Mouse (Mus musculus): ENCODE data around the gene Mylk4. TPM values are rescaled to one million over a fixed set of nuclear protein-coding genes. Genes with fewer than 3 reads are reported as not detected.

Gene Mylk4
- polyA plus RNA-seq, 1 experiment from 2014 or later, result not detected

DNA sequence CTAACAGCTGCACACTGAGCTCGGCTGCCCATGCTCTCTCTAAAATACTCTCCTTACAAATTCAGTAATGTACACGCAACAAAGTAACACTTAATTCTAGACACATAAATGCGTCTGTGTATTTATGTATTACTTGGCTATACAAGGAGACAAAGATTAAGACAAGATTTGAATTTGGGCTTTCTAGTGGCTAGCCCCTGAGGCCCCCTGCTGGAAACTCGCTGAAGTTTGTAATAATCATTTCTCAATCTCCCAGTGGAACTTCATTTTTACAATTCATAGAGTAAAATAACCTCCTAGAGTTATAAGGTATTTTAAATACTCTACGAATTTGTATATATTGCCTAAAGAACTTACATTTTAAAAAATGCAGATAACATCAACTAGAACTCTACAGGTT, 699 bp downstream of the Mylk4 start:
- Histone ChIP-seq H3K27ac (no peak overlapping the region), H3K9me3 (no peaks in the 10 kb centered on the region), H3K27me3 (ENCODE audit: poor library complexity, severe bottlenecking) (no peaks in the 10 kb centered on the region), H3K36me3 (replicated peaks) (no peaks in the 10 kb centered on the region), H3K4me3 (no peak overlapping the region), H3K4me1 (0 out of 2 replicates have a peak, but pooled peaks cover 2% of the 10 kb centered on the region)
- no peak for DNase-seq (ENCODE audit: extremely low spot score, low spot score)
- WGBS, result 71% methylated on average over 5 of the region's 5 CpGs

GRCm38 (mm10) chr13:32778861-32779260, 4.9 kb downstream of the Mylk4 start:
- Histone ChIP-seq H3K4me3 (no peak overlapping the region), H3K9me3 (no peaks in the 10 kb centered on the region), H3K27me3 (ENCODE audit: poor library complexity, severe bottlenecking) (no peaks in the 10 kb centered on the region), H3K27ac (no peak overlapping the region), H3K4me1 (0 out of 2 replicates have a peak, but pooled peaks cover 2% of the 10 kb centered on the region), H3K36me3 (replicated peaks) (no peaks in the 10 kb centered on the region)
- DNase-seq (ENCODE audit: extremely low spot score, low spot score), result no peak
- 73% methylated on average over 3 of the region's 3 CpGs for WGBS

GRCm38 (mm10) chr13:32776350-32776749, 7.4 kb downstream of the Mylk4 start:
- no peak for DNase-seq (ENCODE audit: extremely low spot score, low spot score)
- 87% methylated on average over 10 of the region's 10 CpGs for WGBS
- Histone ChIP-seq H3K36me3 (replicated peaks) (no peaks in the 10 kb centered on the region), H3K4me1 (0 out of 2 replicates have a peak, but pooled peaks cover 2% of the 10 kb centered on the region), H3K9me3 (no peaks in the 10 kb centered on the region), H3K4me3 (no peak overlapping the region), H3K27me3 (ENCODE audit: poor library complexity, severe bottlenecking) (no peaks in the 10 kb centered on the region), H3K27ac (no peak overlapping the region)

DNA sequence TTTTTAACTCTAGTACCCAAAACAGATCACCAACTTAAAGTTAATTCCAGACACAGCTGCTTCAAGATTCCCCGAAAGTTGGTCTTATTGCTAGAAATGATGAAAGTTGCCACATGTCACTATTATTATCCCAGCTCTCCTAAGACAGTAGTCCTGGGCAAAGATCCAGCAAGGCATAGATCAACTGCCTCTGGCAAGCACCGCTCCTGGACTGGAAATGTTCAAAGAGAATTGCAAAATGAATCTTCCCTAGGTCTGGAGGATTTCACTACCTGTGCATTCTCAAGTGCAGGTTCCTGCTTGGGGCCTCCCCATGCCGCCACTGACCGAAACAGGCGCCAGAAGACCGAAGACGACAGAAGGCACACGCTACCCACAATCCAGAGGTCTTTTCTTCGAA, 7.9 kb downstream of the Mylk4 start:
- no peak overlapping the region for H3K4me3 ChIP-seq
- no peaks in the 10 kb centered on the region for H3K27me3 ChIP-seq (ENCODE audit: poor library complexity, severe bottlenecking)
- H3K27ac ChIP-seq, result no peak overlapping the region
- H3K4me1 ChIP-seq, result 0 out of 2 replicates have a peak, but pooled peaks cover 2% of the 10 kb centered on the region
- DNase-seq (ENCODE audit: extremely low spot score, low spot score), result no peak
- no peaks in the 10 kb centered on the region for H3K9me3 ChIP-seq
- no peaks in the 10 kb centered on the region for H3K36me3 ChIP-seq (replicated peaks)
- 94% methylated on average over 9 of the region's 9 CpGs for WGBS

DNA sequence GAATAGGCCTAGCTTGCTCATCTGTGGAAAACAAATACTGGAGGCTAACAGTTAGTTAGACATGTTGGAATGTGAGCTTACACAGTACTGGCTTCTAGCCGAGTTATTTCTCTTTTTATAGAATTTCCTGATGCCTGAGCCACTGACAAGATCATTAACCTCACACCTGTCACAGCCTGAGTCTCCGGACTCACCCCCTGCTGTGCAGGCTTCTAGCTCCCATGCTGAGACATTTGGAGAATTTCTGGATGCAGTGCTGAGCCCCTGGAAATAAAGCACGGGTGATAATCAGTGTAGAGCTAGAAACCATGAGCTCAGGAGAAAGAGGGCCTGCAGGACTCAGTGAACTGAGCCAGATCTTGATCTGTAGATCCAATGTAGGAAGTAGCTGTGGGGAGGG, 13.8 kb downstream of the Mylk4 start:
- H3K4me1 ChIP-seq, result peaks cover 4% of the 10 kb centered on the region; the same call in 1 of the 2 replicates
- H3K9me3 ChIP-seq, result no peaks in the 10 kb centered on the region
- H3K4me3 ChIP-seq, result no peak overlapping the region
- DNase-seq (ENCODE audit: extremely low spot score, low spot score), result no peak
- no peak overlapping the region for H3K27ac ChIP-seq
- no peaks in the 10 kb centered on the region for H3K27me3 ChIP-seq (ENCODE audit: poor library complexity, severe bottlenecking)
- H3K36me3 ChIP-seq (replicated peaks), result no peaks in the 10 kb centered on the region
- 25% methylated on average over 3 of the region's 3 CpGs for WGBS

- Histone ChIP-seq H3K36me3 (replicated peaks) (no peaks in the 10 kb centered on the region), H3K4me3 (no peak overlapping the region), H3K4me1 (peaks cover 4% of the 10 kb centered on the region; the same call in 1 of the 2 replicates), H3K27me3 (ENCODE audit: poor library complexity, severe bottlenecking) (no peaks in the 10 kb centered on the region), H3K9me3 (no peaks in the 10 kb centered on the region), H3K27ac (no peak overlapping the region)
- no peak for DNase-seq (ENCODE audit: extremely low spot score, low spot score)
- 9% methylated on average over 4 of the region's 4 CpGs for WGBS
These were observed 15.7 kb downstream of the Mylk4 start for GRCm38 (mm10) chr13:32768104-32768503.

GRCm38 (mm10) chr13:32764448-32764847, 19.3 kb downstream of the Mylk4 start:
- no peak for DNase-seq (ENCODE audit: extremely low spot score, low spot score)
- Histone ChIP-seq H3K9me3 (no peaks in the 10 kb centered on the region), H3K27me3 (ENCODE audit: poor library complexity, severe bottlenecking) (no peaks in the 10 kb centered on the region), H3K4me3 (no peak overlapping the region), H3K4me1 (no peaks in the 10 kb centered on the region), H3K27ac (no peak overlapping the region), H3K36me3 (replicated peaks) (no peaks in the 10 kb centered on the region)
- WGBS, result 48% methylated on average over 7 of the region's 7 CpGs

DNA sequence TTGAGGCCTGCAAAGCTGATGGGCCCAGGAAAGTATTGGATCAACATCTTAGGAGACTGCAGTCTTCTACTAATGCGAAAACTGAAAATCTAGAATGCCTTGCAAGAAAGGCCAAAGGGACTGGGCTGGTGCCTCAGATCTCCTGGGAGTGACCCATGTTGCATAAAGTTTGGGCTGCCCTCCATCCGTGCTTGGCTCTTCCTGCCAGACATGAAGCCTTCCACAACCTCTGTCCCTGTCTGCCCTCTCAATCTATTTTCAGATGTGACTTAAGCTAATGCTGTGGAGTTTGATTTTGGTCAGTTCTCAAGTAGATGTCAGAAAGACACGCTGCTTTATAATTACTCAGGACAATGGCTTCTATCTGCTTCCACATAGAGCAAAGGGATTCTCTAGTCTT, 20.6 kb downstream of the Mylk4 start:
- WGBS, result 85% methylated on average over 3 of the region's 3 CpGs
- no peak for DNase-seq (ENCODE audit: extremely low spot score, low spot score)

DNA sequence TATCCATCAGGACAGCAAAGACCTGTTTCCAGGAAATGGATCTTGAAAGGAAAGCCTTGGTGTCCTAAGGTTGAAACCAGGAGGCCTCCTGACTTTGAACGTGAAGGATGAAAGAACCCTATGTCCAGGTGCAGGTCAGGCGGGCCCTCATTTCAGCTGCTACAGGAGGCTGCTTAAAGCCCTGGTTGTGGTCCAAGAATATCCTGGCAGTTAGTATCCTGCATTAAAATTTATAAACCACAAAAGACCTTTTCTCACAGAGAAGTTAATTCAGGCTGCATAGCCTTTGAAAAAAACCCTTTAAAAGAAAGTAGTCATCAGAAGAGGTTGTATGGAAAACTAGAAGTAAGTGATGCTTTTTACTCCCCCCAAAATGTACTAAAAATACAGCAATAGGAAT, 23.0 kb downstream of the Mylk4 start:
- no peak overlapping the region for H3K27ac ChIP-seq
- H3K4me1 ChIP-seq, result peaks cover 8% of the 10 kb centered on the region
- H3K9me3 ChIP-seq, result no peaks in the 10 kb centered on the region
- no peaks in the 10 kb centered on the region for H3K36me3 ChIP-seq (replicated peaks)
- 89% methylated on average over 2 of the region's 2 CpGs for WGBS
- H3K27me3 ChIP-seq (ENCODE audit: poor library complexity, severe bottlenecking), result no peaks in the 10 kb centered on the region
- no peak overlapping the region for H3K4me3 ChIP-seq
- no peak for DNase-seq (ENCODE audit: extremely low spot score, low spot score)

More for the DNA sequence above, 20.6 kb downstream of the Mylk4 start:
- no peak overlapping the region for H3K27ac ChIP-seq
- peaks cover 8% of the 10 kb centered on the region for H3K4me1 ChIP-seq
- no peaks in the 10 kb centered on the region for H3K27me3 ChIP-seq (ENCODE audit: poor library complexity, severe bottlenecking)
- no peaks in the 10 kb centered on the region for H3K36me3 ChIP-seq (replicated peaks)
- H3K4me3 ChIP-seq, result no peak overlapping the region
- H3K9me3 ChIP-seq, result no peaks in the 10 kb centered on the region

DNA sequence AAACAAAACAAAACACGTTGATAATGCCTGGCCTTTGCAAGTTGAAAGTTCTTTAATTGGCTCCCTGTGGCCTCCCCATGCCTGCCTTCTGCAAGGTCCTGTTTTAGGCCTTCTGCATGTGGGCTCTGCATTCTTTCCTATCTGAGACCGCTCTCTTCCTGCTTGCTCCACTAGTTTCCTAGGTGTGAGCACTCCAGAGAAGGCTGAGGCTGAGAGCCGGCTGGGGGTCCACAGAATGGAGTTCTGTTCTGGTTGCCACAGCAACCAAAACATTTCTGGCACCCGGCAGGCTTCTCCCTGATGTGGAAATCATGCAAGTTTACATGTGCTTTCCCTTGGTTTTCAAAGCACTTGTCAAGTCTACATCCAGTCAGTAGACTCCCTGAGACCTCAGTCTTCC, 24.7 kb downstream of the Mylk4 start:
- 20% methylated on average over 4 of the region's 4 CpGs for WGBS
- Histone ChIP-seq H3K9me3 (no peaks in the 10 kb centered on the region), H3K36me3 (replicated peaks) (no peaks in the 10 kb centered on the region), H3K27ac (no peak overlapping the region), H3K27me3 (ENCODE audit: poor library complexity, severe bottlenecking) (no peaks in the 10 kb centered on the region), H3K4me1 (peaks cover 8% of the 10 kb centered on the region), H3K4me3 (no peak overlapping the region)
- DNase-seq (ENCODE audit: extremely low spot score, low spot score), result no peak

DNA sequence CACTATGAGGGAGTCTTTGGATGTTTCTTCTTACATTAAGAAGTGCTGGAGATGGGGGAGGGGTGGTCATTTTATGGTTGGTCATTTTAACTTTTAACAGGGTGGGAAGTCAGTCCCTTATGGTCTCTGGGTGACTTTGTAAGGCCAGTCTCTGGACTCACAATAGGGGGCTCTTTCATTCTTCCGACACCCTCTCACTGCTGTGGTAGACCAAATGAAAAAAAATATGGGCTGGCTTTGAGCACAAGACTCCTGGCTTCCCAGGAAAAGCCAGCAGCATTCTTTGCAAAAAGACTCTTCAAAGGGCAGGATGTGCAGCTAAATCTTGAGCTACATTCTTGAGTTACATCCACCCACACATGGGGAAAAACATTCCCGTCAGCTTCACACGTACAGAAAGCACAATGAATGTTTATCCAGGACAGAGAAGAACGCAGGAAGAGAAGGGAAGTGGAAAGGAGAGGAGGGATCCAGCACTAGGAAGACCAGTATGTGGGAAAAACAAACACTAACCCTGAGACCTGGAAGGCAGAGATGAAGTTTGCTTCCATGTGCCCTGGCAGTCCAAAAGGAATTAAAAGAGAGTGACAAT, 31.6 kb downstream of the Mylk4 start:
- H3K27ac ChIP-seq, result no peak overlapping the region
- H3K4me1 ChIP-seq, result no peaks in the 10 kb centered on the region
- no peak overlapping the region for H3K4me3 ChIP-seq
- 63% methylated on average over 4 of the region's 4 CpGs for WGBS
- no peaks in the 10 kb centered on the region for H3K9me3 ChIP-seq
- no peak for DNase-seq (ENCODE audit: extremely low spot score, low spot score)
- no peaks in the 10 kb centered on the region for H3K36me3 ChIP-seq (replicated peaks)
- no peaks in the 10 kb centered on the region for H3K27me3 ChIP-seq (ENCODE audit: poor library complexity, severe bottlenecking)

DNA sequence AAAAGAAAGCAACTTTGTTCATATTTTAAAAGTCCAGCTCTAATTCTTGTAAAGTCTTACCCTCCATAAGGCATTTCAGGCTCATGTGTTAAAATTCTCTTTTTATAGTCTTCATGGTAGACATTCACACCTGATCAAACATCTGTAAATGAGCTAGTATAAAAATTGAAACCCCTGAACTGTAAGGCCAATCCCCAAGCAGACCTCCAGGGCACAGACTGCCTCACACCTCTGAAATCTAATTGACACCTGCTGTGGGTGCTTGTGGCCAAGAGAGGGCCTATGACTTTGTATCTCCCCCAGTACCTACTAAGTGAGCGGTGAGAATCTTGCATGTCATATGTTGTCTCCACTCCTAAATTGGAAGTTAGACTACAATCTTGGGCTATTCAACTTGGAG, 33.2 kb downstream of the Mylk4 start:
- Histone ChIP-seq H3K27ac (no peak overlapping the region), H3K4me1 (no peaks in the 10 kb centered on the region), H3K4me3 (no peak overlapping the region), H3K9me3 (no peaks in the 10 kb centered on the region), H3K27me3 (ENCODE audit: poor library complexity, severe bottlenecking) (no peaks in the 10 kb centered on the region), H3K36me3 (replicated peaks) (no peaks in the 10 kb centered on the region)
- no peak for DNase-seq (ENCODE audit: extremely low spot score, low spot score)
- WGBS, result 88% methylated on average over 1 of the region's 1 CpGs

DNA sequence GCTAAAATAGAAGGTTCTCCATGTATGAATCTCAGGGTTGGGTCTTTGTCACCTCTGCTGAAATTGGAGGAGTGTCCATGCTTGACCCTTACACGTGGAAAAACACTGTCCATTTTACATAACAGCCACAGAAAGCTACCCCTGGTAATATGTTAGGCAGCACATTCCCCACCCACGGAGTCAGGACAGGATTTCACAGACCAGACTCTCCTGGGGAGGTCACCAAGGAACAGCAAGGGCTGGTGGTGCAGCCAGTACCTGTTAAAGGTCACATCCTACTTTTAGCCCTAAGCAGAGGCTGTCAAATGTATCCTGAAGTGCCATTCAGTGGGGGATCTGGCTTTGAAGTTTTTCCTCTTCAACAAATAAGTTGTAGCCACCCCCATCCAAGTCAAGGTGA, 35.3 kb downstream of the Mylk4 start:
- Histone ChIP-seq H3K4me3 (no peak overlapping the region), H3K27me3 (ENCODE audit: poor library complexity, severe bottlenecking) (no peaks in the 10 kb centered on the region), H3K4me1 (no peaks in the 10 kb centered on the region), H3K36me3 (replicated peaks) (no peaks in the 10 kb centered on the region), H3K27ac (no peak overlapping the region), H3K9me3 (no peaks in the 10 kb centered on the region)
- 57% methylated on average over 2 of the region's 2 CpGs for WGBS
- no peak for DNase-seq (ENCODE audit: extremely low spot score, low spot score)

- Histone ChIP-seq H3K27me3 (ENCODE audit: poor library complexity, severe bottlenecking) (no peaks in the 10 kb centered on the region), H3K27ac (no peak overlapping the region), H3K4me1 (no peaks in the 10 kb centered on the region), H3K9me3 (no peaks in the 10 kb centered on the region), H3K4me3 (no peak overlapping the region), H3K36me3 (replicated peaks) (no peaks in the 10 kb centered on the region)
- 86% methylated on average over 7 of the region's 7 CpGs for WGBS
- no peak for DNase-seq (ENCODE audit: extremely low spot score, low spot score)
These were observed 42.6 kb downstream of the Mylk4 start for GRCm38 (mm10) chr13:32741161-32741560.
